Mouse (Mus musculus): ENCODE measurements around the gene Cd44. TPM values are rescaled to one million over a fixed set of nuclear protein-coding genes. Genes with fewer than 3 reads are reported as not detected.

Cd44 gene
- total RNA-seq, 2 experiments from 2014 or later, result 6.1 to 6.5 TPM

GRCm38 (mm10) chr2:102872436-102872835, 29.0 kb downstream of the Cd44 start:
- DNase-seq, result no peak

- DNase-seq, result no peak
These were observed 33.0 kb downstream of the Cd44 start for GRCm38 (mm10) chr2:102868444-102868843.

GRCm38 (mm10) chr2:102867396-102868088, 33.9 kb downstream of the Cd44 start:
- DNase-seq, result no peak

GRCm38 (mm10) chr2:102866594-102866993, 34.9 kb downstream of the Cd44 start:
- DNase-seq, result no peak

DNA sequence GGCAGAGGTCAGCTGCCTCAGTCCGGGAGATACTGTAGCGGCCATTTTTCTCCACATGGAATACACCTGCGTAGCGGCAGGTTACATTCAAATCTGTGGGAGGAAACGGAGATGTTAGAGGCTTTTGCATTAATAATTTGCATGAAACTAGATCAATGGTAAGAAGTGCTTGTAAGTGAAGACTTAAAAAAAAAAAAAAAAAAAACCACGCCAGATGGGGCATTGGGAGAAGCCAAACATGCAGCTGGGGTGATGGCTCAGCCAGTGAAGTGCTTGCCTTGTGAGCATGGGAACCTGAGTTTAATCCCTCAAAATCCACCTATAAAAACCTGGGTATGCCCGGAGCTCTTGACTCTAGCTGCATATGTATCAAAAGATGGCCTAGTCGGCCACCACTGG, 36.1 kb downstream of the Cd44 start:
- DNase-seq, result no peak

DNA sequence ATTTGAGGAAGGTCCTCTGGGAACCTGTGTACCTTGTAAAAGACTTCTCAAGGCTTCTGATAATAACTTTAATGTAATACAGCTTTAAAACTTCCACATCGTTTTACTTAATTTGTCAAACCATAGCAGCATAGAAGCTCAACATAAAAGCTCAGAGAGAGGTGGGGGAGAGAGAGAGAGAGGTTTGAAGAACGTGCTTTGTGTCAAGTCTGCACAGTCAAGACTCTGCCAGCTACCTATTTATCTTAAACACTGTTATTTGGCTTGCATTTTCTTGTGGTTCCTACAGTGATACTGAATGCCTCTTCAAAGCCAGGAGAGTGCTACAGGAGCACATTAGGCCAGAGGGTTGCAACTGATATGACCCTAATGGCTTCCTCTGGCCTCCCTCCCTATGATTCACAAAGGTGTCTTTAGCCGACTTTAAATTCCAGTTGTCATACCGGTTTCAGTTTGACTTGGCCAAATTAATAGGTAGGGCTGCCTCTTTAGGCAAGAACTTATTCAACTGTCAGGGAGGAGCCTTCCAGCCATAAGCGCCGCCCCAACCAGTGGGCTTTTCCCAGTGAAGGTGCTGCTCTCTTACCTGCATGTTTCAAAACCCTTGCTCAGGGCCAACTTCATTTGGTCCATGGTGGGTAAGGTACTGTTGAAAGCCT, 36.6 kb downstream of the Cd44 start:
- DNase-seq, result no peak

- DNase-seq, result no peak
These were observed 37.4 kb downstream of the Cd44 start for GRCm38 (mm10) chr2:102864036-102864435.

GRCm38 (mm10) chr2:102863583-102863982, 37.9 kb downstream of the Cd44 start:
- DNase-seq, result no peak

DNA sequence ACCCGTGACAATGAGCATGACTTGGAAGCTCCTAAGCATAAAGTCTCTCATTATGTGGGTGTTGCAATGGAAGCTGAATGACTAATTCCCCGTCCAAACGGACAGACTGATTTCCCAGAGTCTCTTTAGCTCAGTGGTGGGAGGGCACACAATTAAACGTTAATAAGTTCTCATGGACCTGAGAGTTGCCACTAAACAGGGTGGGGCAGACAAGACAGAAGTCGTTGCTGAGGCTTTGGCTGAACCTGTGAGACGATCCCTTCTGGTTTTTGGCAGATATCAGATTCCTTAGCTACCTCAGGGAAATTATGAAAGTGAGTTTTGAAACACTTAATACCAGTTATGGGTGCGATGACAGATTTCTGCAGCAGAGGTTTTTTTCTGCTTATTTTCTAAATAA, 38.8 kb downstream of the Cd44 start:
- no peak for DNase-seq

DNA sequence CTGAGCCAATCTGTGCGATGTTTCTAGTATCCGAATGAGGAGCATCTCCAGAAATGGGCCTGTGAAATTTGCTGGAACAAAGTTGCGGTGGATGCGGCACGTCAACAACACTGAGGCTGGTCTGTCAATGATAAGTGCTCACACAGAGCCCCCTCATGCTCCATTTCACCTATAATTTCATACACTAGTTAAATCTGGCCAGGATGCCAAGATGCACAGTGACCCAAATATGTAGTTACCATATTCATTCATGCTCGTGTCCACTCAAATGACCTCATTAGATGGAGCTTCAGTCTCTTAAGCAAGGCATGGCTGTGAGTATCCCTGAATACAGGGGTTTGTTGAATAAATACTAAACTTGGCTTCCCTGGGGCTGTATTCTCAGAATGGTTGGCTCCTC, 43.2 kb downstream of the Cd44 start:
- DNase-seq, result no peak

GRCm38 (mm10) chr2:102853297-102853696, 48.2 kb downstream of the Cd44 start:
- DNase-seq, result no peak

GRCm38 (mm10) chr2:102851936-102852477, 49.5 kb downstream of the Cd44 start:
- no peak for DNase-seq

DNA sequence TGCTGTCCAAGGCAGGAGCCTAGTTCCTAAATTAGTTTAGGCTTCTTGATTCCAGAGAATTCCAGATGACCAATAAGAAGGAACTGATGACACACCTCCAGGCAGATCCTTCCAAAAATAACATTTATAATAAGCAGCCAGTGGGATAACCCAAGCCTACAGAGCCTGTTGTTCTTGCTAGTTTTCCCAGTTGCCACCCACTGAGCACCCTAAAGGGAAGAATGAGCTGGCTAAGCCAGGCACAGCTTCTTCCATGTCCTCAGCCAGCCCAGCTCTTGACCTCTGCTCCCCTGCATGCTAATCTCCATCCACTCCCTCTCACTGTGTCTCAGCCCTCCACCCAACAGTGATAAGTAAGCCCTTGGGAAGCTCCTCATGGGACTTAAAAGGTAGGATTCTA, 51.4 kb downstream of the Cd44 start:
- no peak for DNase-seq

DNA sequence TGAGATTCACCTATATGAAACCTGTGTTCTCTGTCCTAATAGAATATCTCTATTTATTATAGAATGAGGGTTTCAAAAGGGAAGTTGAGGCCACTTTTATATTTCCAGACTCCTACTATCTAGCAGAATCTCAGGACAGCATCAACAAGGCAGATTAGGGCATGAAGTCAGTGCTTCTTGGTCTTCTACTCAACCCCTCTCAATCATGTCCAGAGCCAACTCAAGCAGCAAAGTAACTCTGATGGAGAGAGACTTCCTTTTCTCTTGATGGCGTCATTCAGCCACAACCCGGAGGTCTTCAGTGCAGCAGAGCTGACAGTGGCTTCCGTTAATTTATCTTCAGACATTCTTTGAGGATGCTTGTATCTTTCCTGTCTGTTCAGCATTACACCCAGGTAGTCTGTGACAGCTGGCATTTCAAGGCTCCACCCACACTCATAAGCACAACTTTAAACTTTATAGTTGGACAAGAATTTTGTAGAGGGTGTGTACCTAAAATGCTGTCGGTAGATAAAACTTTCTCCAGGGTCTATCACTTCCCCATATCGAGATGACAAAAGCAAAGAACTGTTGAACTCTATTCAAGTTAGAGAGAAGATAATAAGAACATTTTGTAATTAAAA, 52.5 kb downstream of the Cd44 start:
- no peak for DNase-seq

DNA sequence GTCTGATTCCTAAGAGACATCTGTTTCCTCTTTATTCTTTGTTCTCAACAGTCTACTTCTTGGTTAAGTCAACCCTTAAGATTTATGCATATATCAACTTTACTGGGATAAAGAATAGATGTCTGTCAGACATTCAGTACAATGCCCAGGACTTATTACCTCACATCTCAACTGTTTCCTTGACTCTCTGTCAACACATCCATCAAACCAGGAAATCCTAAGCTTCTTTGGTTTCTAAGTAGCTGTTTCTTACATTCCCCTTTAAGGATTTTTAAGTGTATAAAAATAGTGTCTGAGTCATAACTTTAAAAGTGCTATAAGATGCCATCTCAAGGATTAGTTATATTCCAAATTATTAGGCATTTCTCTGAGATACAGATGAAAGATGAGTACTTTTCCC, 60.2 kb downstream of the Cd44 start:
- no peak for DNase-seq

- DNase-seq, result no peak
These were observed 63.3 kb downstream of the Cd44 start for GRCm38 (mm10) chr2:102838179-102838578.

DNA sequence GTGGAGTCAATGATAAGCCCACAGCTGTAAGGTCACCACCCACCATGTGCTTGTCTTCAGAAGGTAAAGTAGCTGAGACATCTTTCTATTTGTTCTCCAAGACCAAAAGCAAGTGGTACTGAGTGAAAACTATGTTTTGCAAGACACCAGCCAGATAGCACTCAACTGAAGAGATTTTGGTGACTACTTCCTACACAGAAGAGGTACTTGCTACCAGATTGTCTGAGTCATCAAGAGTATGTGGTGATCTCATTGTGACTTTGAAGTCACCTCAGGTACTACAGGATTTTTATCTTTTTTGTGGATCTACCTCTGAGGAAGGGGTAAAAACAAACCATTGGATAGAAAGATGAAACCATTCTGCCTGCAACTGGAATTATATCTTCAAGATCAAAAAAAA, 69.9 kb downstream of the Cd44 start:
- DNase-seq, result no peak

GRCm38 (mm10) chr2:102829201-102829600, 72.3 kb downstream of the Cd44 start:
- DNase-seq, result no peak

DNA sequence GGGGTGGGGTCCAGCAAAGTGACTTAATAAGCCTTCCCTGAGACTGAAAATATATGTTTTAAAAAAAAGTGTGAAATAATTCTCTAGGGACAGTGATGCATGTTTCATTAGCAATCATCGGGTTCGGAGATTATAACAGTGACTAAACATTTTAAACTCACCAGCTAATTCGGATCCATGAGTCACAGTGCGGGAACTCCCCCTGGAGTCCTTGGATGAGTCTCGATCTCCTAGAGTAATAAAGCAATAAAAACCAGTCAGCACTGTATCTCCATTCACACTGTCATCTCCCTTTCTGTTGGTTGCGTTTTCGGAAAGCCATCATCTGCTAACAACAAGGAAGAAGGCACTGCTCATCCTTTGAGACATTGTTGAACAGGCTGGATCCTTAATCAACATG, 73.1 kb downstream of the Cd44 start:
- DNase-seq, result no peak

DNA sequence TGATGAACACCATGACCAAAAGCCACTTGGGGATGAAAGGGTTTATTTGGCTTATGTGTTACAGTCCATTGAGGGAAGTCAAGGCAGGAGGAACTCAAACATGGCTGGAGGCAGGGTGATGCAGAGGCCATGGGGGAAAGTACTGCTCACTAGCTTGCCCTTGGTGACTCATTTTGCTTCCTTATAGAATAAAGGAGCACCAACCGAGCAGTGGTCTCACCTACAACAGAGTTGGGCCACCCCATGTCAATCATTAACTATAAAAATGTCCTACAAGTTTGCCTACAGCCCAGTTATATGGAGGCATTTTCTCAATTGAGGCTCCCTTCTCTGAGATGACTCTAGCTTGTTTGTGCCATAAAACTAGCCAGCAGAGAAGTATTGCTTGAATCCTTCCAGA, 73.6 kb downstream of the Cd44 start:
- no peak for DNase-seq

DNA sequence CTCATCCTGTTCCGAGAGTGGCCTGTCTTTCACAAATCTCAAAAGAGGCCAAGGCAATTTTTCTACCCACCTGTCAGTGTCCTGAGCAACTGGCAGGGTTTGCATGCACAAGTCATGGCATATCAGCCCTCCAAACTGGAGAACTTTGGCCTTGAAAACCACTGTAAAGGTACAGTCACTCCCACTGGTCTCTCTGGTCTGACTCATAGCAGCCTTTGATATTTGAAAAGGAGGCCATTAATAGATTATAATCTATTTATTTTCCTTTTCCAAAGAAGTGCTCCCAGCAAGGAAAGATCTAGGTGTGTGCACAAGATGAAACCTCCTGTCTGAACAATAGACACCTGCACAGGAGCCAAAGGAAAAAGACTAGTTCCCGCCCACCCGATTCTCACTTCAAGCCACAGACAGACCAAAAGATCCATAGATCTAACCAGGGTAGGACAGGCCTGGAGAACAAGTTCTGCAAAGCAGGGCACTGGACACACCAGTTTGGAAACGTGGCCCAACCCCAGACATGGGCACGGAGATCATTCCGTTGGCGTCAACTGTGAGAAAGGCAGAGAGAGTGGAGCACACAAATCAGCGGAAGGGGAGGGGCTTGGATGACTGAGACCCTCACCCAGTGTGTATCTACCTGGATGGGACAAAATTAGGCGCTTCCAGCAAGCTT, 75.4 kb downstream of the Cd44 start:
- no peak for DNase-seq

DNA sequence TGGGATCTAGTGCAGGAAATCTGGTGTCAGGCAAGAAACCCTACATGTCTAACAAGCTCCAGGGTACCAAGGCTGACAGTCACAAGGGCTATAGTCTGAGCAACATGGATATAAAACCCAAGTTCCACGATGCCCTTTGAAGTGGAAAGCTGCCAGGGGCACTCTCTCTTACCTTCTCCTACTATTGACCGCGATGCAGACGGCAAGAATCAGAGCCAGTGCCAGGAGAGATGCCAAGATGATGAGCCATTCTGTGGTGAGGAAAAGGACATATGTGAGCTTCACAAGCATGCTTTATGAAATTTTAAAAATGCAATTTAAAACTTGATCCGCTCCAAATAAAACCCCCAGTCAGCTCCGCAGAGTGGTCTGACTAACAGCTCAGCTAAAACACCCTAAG, 79.4 kb downstream of the Cd44 start:
- DNase-seq, result no peak

DNA sequence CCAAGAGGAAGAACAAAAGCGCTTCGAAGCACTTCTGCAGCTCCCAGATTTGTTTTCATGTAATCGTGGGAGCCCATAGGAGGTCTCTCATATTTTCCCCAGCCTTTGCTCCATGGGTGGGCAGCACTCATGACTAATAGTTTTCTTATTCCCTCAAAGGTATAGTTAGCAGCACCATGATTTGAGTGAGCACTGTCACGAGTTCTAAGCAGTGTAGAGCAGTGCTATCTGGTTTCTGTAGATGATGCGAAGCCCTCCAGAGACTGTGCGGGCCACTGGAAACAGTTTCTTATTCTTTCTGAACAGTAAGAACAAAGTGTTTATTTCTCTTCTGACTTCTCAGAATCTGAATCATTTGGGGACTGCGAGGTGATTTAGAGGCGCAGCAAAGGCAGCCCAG, 80.7 kb downstream of the Cd44 start:
- DNase-seq, result peak; percentile 20

Data from gastrocnemius, postnatal 25 days (tissue).